Mouse (Mus musculus) MEL (cell line): ENCODE measurements at regions not wholly inside any gene's neighbourhood (a gene's known extent, or its start where the extent isn't known, plus 50 kb on each side); places are given as distances from the start of the nearest gene placed in this dataset.

ENCODE experiments used
- CTCF ChIP-seq, 3 experiments: IDR thresholded peaks in 2 of 3; conservative IDR thresholded peaks in 1 of 3; 2 replicates each; pipeline ENCODE4 v1.5.1; 2011 to 2012; ENCODE audit warnings: low read length in 3 of 3, low read depth in 2 of 3, mild to moderate bottlenecking in 2 of 3, improper control_type of control experiment in 1 of 3, inconsistent platforms in 1 of 3, mixed read lengths in 1 of 3, moderate library complexity in 1 of 3; ENCODE audit not compliant: control insufficient read depth in 1 of 3, insufficient read depth in 1 of 3, poor library complexity in 1 of 3, severe bottlenecking in 1 of 3
- ELF1 ChIP-seq: IDR thresholded peaks from 2 replicates; pipeline ENCODE4 v1.6.1; 2014; ENCODE audit warnings: low read depth, mild to moderate bottlenecking, inconsistent platforms, low read length, improper control_type of control experiment, moderate library complexity
- EP300 ChIP-seq, 2 experiments: IDR thresholded peaks; 2 replicates each; pipeline ENCODE4 v1.6.1; 2011; ENCODE audit warnings: improper control_type of control experiment in 2 of 2, low read length in 2 of 2, low read depth in 1 of 2, mild to moderate bottlenecking in 1 of 2
- GATA1 ChIP-seq: IDR thresholded peaks from 2 replicates; pipeline ENCODE4 v1.6.1; 2011; ENCODE audit warnings: low read depth, low read length, improper control_type of control experiment
- POLR2A ChIP-seq, 2 experiments: IDR thresholded peaks; 2 replicates each; pipeline ENCODE4 v1.6.1; 2011 to 2012; ENCODE audit warnings: low read length in 2 of 2, mild to moderate bottlenecking in 2 of 2, control low read depth in 1 of 2, improper control_type of control experiment in 1 of 2, low read depth in 1 of 2, moderate library complexity in 1 of 2; ENCODE audit not compliant: control insufficient read depth in 1 of 2, insufficient read depth in 1 of 2, poor library complexity in 1 of 2
- RCOR1 ChIP-seq: IDR thresholded peaks from 2 replicates; pipeline ENCODE4 v1.6.1; 2012; ENCODE audit warnings: low read depth, mild to moderate bottlenecking, inconsistent platforms, low read length, improper control_type of control experiment
- SIN3A ChIP-seq: IDR thresholded peaks from 2 replicates; pipeline ENCODE4 v1.6.1; 2012; ENCODE audit warnings: low read length, improper control_type of control experiment, inconsistent platforms
- USF1 ChIP-seq: IDR thresholded peaks from 2 replicates; pipeline ENCODE4 v1.6.1; 2014; ENCODE audit warnings: low read depth, mild to moderate bottlenecking, inconsistent platforms, low read length, improper control_type of control experiment, moderate library complexity

- TF ChIP-seq USF1, result no peak
- no peak for TF ChIP-seq GATA1
- TF ChIP-seq EP300 (IDR thresholded peaks at IDR 0.05; ENCODE audit: low read depth in 1 of 2, low read length in 2 of 2), result no peak
- no peak for TF ChIP-seq CTCF (IDR thresholded peaks at IDR 0.05 in 2 of 3, conservative IDR thresholded peaks at IDR 0.05 in 1 of 3; ENCODE audit: control insufficient read depth in 1 of 3, insufficient read depth in 1 of 3, low read depth in 2 of 3, low read length in 3 of 3, poor library complexity in 1 of 3, severe bottlenecking in 1 of 3)
- TF ChIP-seq POLR2A (IDR thresholded peaks at IDR 0.05; ENCODE audit: control insufficient read depth in 1 of 2, insufficient read depth in 1 of 2, low read depth in 1 of 2, low read length in 2 of 2, poor library complexity in 1 of 2), result no peak
- TF ChIP-seq SIN3A, result no peak
- TF ChIP-seq ELF1, result no peak
- TF ChIP-seq RCOR1, result no peak
Observed at GRCm38 (mm10) chr10:65324840-65325410, 1234.8 kb upstream of the Lrrtm3 start.
